Mouse (Mus musculus) kidney, embryonic 14.5 days (tissue): Measurements from ENCODE around the gene Gm21988. TPM values are rescaled to one million over a fixed set of nuclear protein-coding genes. Genes with fewer than 3 reads are reported as not detected.

Experiments
- ATAC-seq: fragments of 200-750 bp; cut with Nextera tagmentation; 2 replicates; pipeline ENCODE4 v1.8.0; 2017; ENCODE audit warnings: moderate number of reproducible peaks, mild to moderate bottlenecking, moderate TSS enrichment, moderate library complexity; ENCODE audit not compliant: low FRiP score, low TSS enrichment
- H3K27ac ChIP-seq: fragments of 300-500 bp; sonication (generic); 2 replicates; pipeline ENCODE4 v1.5.1; 2014; ENCODE audit warnings: low read depth, mild to moderate bottlenecking, low read length, moderate library complexity, mixed read lengths
- H3K27me3 ChIP-seq: fragments of 300-500 bp; sonication (generic); 2 replicates; pipeline ENCODE4 v1.6.1; 2014; ENCODE audit warnings: mild to moderate bottlenecking, low read length; ENCODE audit not compliant: control insufficient read depth, insufficient read depth
- H3K36me3 ChIP-seq: fragments of 300-500 bp; sonication (generic); 2 replicates; pipeline ENCODE4 v1.6.1; 2014; ENCODE audit warnings: low read length, mixed read lengths; ENCODE audit not compliant: control insufficient read depth, insufficient read depth
- H3K4me1 ChIP-seq: fragments of 300-500 bp; sonication (generic); 2 replicates; pipeline ENCODE4 v1.6.1; 2014; ENCODE audit warnings: low read length, mixed read lengths; ENCODE audit not compliant: control insufficient read depth, insufficient read depth
- H3K4me2 ChIP-seq: fragments of 300-500 bp; sonication (generic); replicated peaks from 2 replicates; pipeline ENCODE4 v1.6.1; 2014; ENCODE audit warnings: low read depth, mild to moderate bottlenecking, low read length
- H3K4me3 ChIP-seq: fragments of 300-500 bp; sonication (generic); 2 replicates; pipeline ENCODE4 v1.5.1; 2014; ENCODE audit warnings: mild to moderate bottlenecking, low read length
- H3K9ac ChIP-seq: fragments of 300-500 bp; sonication (generic); 2 replicates; pipeline ENCODE4 v1.6.1; 2014; ENCODE audit warnings: low read depth, mild to moderate bottlenecking, low read length, moderate library complexity
- H3K9me3 ChIP-seq: fragments of 300-500 bp; sonication (generic); 2 replicates; pipeline ENCODE4 v1.6.1; 2016; ENCODE audit warnings: low read length; ENCODE audit not compliant: control insufficient read depth
- WGBS: fragments of 180-500 bp; shearing (Covaris S2); extraction: QIAGEN DNeasy Blood & Tissue Kit; methylation state at CpG from one replicate; pipeline ENCODE4 v1.1.7; 2014; 5-methylcytosine and 5-hydroxymethylcytosine counted together
- polyA plus RNA-seq: library from polyadenylated mRNA; unstranded; fragments of >200 nt; fragmentation: Nextera tagmentation; extraction: Ambion mirVana; gene quantifications from 2 replicates; pipeline ENCODE4 v1.2.1, GENCODE M21; 2014

The Gm21988 gene
- polyA plus RNA-seq, 1 experiment from 2014 or later, result 7.8 TPM

DNA sequence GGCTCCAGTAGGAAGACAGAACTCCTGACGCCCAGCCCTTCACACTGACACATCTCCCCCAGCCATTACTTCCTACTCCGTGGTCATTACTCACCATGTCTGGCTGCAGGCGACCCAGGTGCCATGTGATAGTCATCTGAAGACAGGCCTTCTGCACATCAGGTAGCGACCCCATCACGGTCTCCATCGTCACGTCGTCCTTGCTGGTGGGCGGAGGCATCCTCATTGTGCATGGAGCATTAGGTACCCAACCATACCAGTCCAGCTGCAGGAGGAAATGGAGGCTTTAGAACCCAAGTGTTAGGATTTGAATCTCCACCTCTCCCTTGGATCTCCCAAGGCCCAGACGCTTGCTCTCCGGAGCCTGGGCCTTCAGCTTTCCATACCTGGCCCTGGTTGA lies 3.0 kb upstream of the Gm21988 start:
- no peaks in the 10 kb centered on the region for H3K36me3 ChIP-seq
- no peak overlapping the region for H3K4me3 ChIP-seq
- H3K4me2 ChIP-seq, result no peak overlapping the region
- H3K27me3 ChIP-seq, result peaks cover 6% of the 10 kb centered on the region
- no peaks in the 10 kb centered on the region for H3K9me3 ChIP-seq
- no peak overlapping the region for H3K27ac ChIP-seq
- H3K4me1 ChIP-seq, result peaks cover 12% of the 10 kb centered on the region
- H3K9ac ChIP-seq, result no peak overlapping the region
- ATAC-seq, result no peak
- 66% methylated on average over 11 of the region's 11 CpGs for WGBS

- no peaks in the 10 kb centered on the region for H3K27me3 ChIP-seq
- peak overlapping the region; percentile 96 for H3K4me2 ChIP-seq
Measured at GRCm38 (mm10) chr11:70238591-70239440, 814 bp downstream of the Gm21988 start.

DNA sequence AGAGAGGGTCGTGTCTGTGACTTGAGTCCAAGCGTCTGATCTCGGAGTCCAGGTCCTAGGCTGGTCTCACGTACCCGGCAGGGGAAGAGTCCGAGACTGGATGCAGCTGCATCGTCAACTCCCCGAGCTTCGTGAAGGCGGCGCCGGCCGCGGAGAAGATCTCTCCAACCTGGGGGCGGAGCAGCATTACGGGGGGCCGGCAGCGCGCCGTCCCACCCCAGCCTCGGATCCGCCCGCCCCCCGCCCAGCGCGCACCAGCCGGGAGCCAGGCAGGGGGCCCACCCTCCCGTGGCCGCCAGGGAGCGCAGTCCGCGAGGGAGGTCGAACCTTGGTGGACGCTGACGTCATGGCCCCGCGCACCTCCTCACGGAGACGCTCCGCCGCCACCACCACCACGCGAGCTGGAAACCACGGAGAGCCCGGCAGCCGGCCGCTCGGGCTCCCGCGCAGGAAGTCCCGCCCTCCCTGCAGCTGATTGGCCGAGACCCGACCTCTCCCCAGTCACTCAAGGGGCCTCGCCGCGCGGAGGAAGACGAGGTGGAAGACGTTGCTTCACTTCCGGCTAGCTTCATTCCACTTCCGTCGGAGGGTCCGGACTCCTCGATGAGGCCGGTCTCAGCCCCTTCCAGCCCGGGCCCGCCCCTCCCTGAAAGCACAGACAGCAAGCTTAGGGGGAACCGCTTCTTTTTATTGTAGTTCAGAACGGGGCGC lies 2.0 kb downstream of the Gm21988 start, which contains the start of gene 0610010K14Rik:
Gene 0610010K14Rik, minus strand, starts transcription at position 458 of the 711 bp plus-strand sequence.
- H3K36me3 ChIP-seq, result peaks cover 17% of the 10 kb centered on the region
- H3K27ac ChIP-seq, result peak within 1 kb of the TSS; percentile 85
- peak within 1 kb of the TSS; percentile 96 for H3K4me3 ChIP-seq
- under 1% methylated on average over 61 of the region's 70 CpGs for WGBS
- peak; percentile 94 for ATAC-seq
- H3K4me2 ChIP-seq, result peak within 1 kb of the TSS; percentile 96
- peak within 1 kb of the TSS; percentile 89 for H3K9ac ChIP-seq
- no peaks in the 10 kb centered on the region for H3K27me3 ChIP-seq
- H3K9me3 ChIP-seq, result no peaks in the 10 kb centered on the region
- H3K4me1 ChIP-seq, result peaks cover 23% of the 10 kb centered on the region

More at GRCm38 (mm10) chr11:70238591-70239440, 814 bp downstream of the Gm21988 start:
- H3K36me3 ChIP-seq, result peaks cover 17% of the 10 kb centered on the region
- H3K27ac ChIP-seq, result peak overlapping the region; percentile 85
- peak overlapping the region; percentile 96 for H3K4me3 ChIP-seq
- no peaks in the 10 kb centered on the region for H3K9me3 ChIP-seq
- 12% methylated on average over 23 of the region's 23 CpGs for WGBS
- no peak for ATAC-seq
- peak overlapping the region; percentile 89 for H3K9ac ChIP-seq
- H3K4me1 ChIP-seq, result peaks cover 23% of the 10 kb centered on the region

GRCm38 (mm10) chr11:70236717-70237116 lies 2.9 kb downstream of the Gm21988 start:
- Histone ChIP-seq H3K9ac (peak overlapping the region; percentile 89; the same call in 1 of the 2 replicates), H3K27ac (peak overlapping the region; percentile 85; the same call in 1 of the 2 replicates), H3K4me1 (peaks cover 23% of the 10 kb centered on the region), H3K4me2 (peak overlapping the region; percentile 82), H3K36me3 (peaks cover 17% of the 10 kb centered on the region), H3K4me3 (peak overlapping the region; percentile 96), H3K27me3 (no peaks in the 10 kb centered on the region), H3K9me3 (no peaks in the 10 kb centered on the region)
- 46% methylated on average over 7 of the region's 7 CpGs for WGBS
- ATAC-seq, result no peak

- H3K9ac ChIP-seq, result no peak overlapping the region
- peaks cover 17% of the 10 kb centered on the region for H3K36me3 ChIP-seq
- no peaks in the 10 kb centered on the region for H3K27me3 ChIP-seq
- H3K4me2 ChIP-seq, result no peak overlapping the region
- no peak overlapping the region for H3K4me3 ChIP-seq
- H3K9me3 ChIP-seq, result no peaks in the 10 kb centered on the region
- WGBS, result 88% methylated on average over 12 of the region's 12 CpGs
- H3K27ac ChIP-seq, result no peak overlapping the region
- no peak for ATAC-seq
- H3K4me1 ChIP-seq, result peaks cover 20% of the 10 kb centered on the region
Measured at GRCm38 (mm10) chr11:70235254-70235900, 4.3 kb downstream of the Gm21988 start.

GRCm38 (mm10) chr11:70234497-70234896 lies 5.1 kb downstream of the Gm21988 start:
- no peak overlapping the region for H3K9ac ChIP-seq
- WGBS, result 88% methylated on average over 8 of the region's 8 CpGs
- H3K4me3 ChIP-seq, result no peak overlapping the region
- H3K36me3 ChIP-seq, result peaks cover 17% of the 10 kb centered on the region
- peaks cover 8% of the 10 kb centered on the region; the same call in 1 of the 2 replicates for H3K27me3 ChIP-seq
- no peaks in the 10 kb centered on the region for H3K9me3 ChIP-seq
- peak overlapping the region; percentile 24; the same call in 1 of the 2 replicates for H3K27ac ChIP-seq
- peaks cover 18% of the 10 kb centered on the region for H3K4me1 ChIP-seq
- ATAC-seq, result no peak
- no peak overlapping the region for H3K4me2 ChIP-seq

GRCm38 (mm10) chr11:70234037-70234436 lies 5.6 kb downstream of the Gm21988 start:
- Histone ChIP-seq H3K27me3 (peaks cover 13% of the 10 kb centered on the region), H3K9me3 (no peaks in the 10 kb centered on the region), H3K4me3 (no peak overlapping the region), H3K9ac (no peak overlapping the region), H3K4me2 (no peak overlapping the region), H3K4me1 (peaks cover 18% of the 10 kb centered on the region), H3K27ac (peak overlapping the region; percentile 24; the same call in 1 of the 2 replicates), H3K36me3 (peaks cover 17% of the 10 kb centered on the region)
- ATAC-seq, result no peak
- 55% methylated on average over 5 of the region's 5 CpGs for WGBS

- no peak for ATAC-seq
- peaks cover 11% of the 10 kb centered on the region; the same call in 1 of the 2 replicates for H3K4me1 ChIP-seq
- H3K4me3 ChIP-seq, result peak overlapping the region; percentile 35
- H3K4me2 ChIP-seq, result peak overlapping the region; percentile 61
- peak overlapping the region; percentile 60 for H3K9ac ChIP-seq
- 33% methylated on average over 8 of the region's 8 CpGs for WGBS
- peaks cover 23% of the 10 kb centered on the region for H3K27me3 ChIP-seq
- H3K36me3 ChIP-seq, result peaks cover 17% of the 10 kb centered on the region
- no peak overlapping the region for H3K27ac ChIP-seq
- no peaks in the 10 kb centered on the region for H3K9me3 ChIP-seq
Measured at GRCm38 (mm10) chr11:70233016-70233415, 6.6 kb downstream of the Gm21988 start.
